Mouse (Mus musculus): ENCODE results near the gene Fat4. TPM values are rescaled to one million over a fixed set of nuclear protein-coding genes. Genes with fewer than 3 reads are reported as not detected.

Gene Fat4
- total RNA-seq, 2 experiments from 2014 or later, result 32.1 to 40.8 TPM

GRCm38 (mm10) chr3:38887381-38887991 lies 746 bp downstream of the Fat4 start:
- peak; percentile 64 to 77 for DNase-seq (ENCODE audit: extremely low spot score in 1 of 2, low spot score in 2 of 2)
- intact Hi-C loops (cut with DNase I), result loop anchor here (5.0 to 10.0 kb wide), 2 partner anchors 707 to 1235 kb away; no protein-coding TSS in a partner anchor

- peak; percentile 84 to 87 for DNase-seq (ENCODE audit: extremely low spot score in 1 of 2, low spot score in 2 of 2)
- intact Hi-C loops (cut with DNase I), result loop anchor here (5.0 to 10.0 kb wide), 2 partner anchors 707 to 1234 kb away; no protein-coding TSS in a partner anchor
Observed at GRCm38 (mm10) chr3:38888111-38888510, 1.4 kb downstream of the Fat4 start.

DNA sequence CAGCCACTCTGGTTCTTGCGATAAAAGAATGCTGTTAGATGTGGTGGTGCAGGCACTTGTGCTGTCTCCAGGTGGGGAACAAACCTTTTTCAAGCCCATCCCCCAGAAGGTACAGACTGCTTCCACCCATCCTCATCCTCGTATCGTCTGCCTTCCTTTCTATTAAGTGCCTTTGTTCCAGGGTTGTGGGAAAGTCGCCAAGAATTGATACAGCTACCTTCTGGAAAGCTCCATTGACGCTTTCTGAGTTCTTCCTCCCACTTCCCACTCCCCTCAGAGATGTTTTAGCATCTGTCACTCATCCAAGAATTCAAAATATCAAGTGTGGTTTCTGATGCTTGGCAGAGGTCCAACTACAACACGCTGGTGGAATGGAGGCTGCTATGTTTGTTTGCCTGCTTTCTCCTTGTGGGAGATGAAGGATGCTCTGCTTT lies 6.1 kb downstream of the Fat4 start:
- peak; percentile 34 to 46 for DNase-seq (ENCODE audit: extremely low spot score in 1 of 2, low spot score in 2 of 2)
- intact Hi-C loops (cut with DNase I), result no loop called here

- DNase-seq (ENCODE audit: extremely low spot score in 1 of 2, low spot score in 2 of 2), result no peak
- intact Hi-C loops (cut with DNase I), result no loop called here
Observed at GRCm38 (mm10) chr3:38900839-38901238, 14.1 kb downstream of the Fat4 start.

DNA sequence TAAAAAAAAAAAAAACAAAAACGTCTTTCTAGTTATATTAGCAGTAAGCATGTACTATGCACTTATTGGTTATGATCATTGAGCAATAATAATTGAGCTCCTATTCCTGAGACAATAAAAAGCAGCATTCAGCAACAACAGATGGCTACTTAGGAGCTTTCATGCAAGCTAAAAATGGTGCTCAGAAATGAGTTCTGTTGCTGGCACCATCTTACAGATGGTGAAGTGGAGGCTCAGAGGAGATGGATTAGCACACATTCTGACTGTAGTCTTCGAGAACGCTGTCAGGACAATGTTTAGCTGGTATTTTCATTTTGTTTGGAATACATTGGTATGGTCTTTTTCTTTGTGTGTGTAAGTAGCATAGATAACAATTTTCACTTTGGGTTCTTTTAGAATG lies 20.1 kb downstream of the Fat4 start:
- no peak for DNase-seq (ENCODE audit: extremely low spot score in 1 of 2, low spot score in 2 of 2)
- intact Hi-C loops (cut with DNase I), result no loop called here

- DNase-seq (ENCODE audit: extremely low spot score in 1 of 2, low spot score in 2 of 2), result no peak
- intact Hi-C loops (cut with DNase I), result no loop called here
Observed at GRCm38 (mm10) chr3:38907676-38908425, 21.1 kb downstream of the Fat4 start.

- no peak for DNase-seq (ENCODE audit: extremely low spot score in 1 of 2, low spot score in 2 of 2)
- intact Hi-C loops (cut with DNase I), result no loop called here
Observed at GRCm38 (mm10) chr3:38908426-38909111, 21.8 kb downstream of the Fat4 start.

DNA sequence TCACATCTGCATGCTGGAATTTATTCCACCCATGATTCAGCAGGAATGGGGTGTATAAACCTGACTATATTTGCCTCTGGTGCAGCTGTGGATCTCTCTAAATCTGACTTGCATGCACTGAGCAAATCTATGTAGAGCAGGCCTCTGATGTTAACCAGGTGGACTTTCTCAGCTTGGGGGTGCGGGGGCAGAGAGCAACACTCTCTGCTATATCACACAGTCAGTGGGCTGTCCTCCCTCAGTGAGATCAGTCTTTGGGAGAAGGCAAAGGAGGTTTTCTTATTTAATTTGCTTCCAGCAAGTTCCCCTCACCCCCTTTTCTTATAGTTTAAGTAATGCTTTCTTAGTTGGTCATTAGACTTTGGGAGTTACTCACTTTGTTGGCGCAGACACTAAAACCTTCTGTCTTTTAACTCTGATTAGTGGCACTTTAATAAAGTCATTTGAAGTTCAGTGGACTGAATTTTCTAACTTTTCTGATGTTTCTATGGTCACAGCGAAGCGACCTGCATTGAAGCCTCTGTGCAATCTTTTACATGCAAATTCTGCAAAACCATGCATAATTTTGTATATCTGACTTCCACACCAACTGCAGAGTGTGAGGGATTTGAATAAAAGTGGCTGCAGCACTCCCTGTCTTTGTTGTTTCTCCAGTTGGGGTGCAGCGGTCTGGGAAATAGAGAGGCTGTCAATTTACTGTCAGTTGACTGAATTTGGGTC lies 26.2 kb downstream of the Fat4 start:
- intact Hi-C loops (cut with DNase I), result no loop called here
- no peak for DNase-seq (ENCODE audit: extremely low spot score in 1 of 2, low spot score in 2 of 2)

- intact Hi-C loops (cut with DNase I), result no loop called here
- DNase-seq (ENCODE audit: extremely low spot score in 1 of 2, low spot score in 2 of 2), result no peak
Observed at GRCm38 (mm10) chr3:38913488-38914105, 26.9 kb downstream of the Fat4 start.

DNA sequence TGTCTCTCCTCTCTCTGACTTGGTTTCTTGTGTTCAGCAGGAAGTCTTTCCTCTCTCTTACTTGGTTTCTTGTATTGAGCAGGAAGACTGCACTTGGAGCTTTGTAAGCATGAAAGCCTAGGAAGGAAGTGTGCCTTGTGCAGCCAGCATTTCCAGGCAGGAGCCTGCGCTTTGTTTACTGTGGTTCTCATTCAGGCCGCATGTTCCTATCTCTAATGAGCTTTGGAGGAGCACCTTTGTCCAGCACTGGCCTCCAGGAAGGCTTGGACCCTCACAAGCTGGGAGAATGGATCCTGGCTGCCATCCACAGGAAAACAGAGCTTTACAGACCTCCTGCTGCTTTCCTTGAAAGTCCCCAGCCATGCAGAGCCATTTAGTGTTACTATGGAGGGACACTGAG lies 32.2 kb downstream of the Fat4 start:
- intact Hi-C loops (cut with DNase I), result no loop called here
- DNase-seq (ENCODE audit: extremely low spot score in 1 of 2, low spot score in 2 of 2), result peak; percentile 25 to 45

DNA sequence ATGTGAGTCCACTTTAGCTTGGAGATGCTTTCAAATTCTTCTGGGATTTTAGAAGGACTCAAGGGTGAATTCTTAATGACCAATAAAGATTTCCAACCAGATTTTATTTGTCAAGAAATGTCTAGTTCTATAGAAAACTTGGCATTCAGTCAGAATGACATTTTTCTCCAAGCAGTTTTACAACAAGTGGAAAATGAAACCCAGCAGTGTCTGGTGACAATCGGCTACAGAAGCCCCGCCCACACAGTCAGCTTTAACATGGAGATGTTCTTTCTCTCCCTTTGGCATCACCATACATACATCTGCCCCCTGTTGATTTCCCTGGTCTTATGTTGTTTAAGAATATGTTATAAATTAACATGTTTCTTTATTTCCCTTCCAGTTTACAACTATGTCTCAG lies 34.3 kb downstream of the Fat4 start:
- DNase-seq (ENCODE audit: extremely low spot score in 1 of 2, low spot score in 2 of 2), result peak in 1 of 2 experiments; percentile 23
- intact Hi-C loops (cut with DNase I), result no loop called here

DNA sequence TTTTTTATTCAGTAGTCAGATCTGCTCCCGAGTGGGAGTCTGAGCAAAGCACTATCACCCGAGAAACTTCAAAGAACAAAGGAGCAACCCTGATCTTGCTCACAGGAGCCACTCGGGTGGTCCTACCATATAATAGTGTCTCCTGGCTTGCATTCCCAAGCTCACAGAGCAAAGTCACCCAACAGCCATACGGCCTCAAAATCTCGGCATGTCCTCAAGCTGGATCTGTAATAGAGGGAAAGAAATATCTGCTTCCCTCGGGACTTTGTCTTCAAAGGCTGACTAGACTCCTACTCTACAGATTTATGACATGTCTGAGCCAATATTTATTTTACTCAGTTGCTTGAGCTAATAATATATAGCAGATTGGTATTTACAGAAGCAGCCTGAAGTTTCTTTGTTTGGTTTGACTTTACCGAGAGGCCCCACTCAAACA lies 36.5 kb downstream of the Fat4 start:
- intact Hi-C loops (cut with DNase I), result no loop called here
- no peak for DNase-seq (ENCODE audit: extremely low spot score in 1 of 2, low spot score in 2 of 2)

- intact Hi-C loops (cut with DNase I), result no loop called here
- no peak for DNase-seq (ENCODE audit: extremely low spot score in 1 of 2, low spot score in 2 of 2)
Observed at GRCm38 (mm10) chr3:38928076-38928686, 41.4 kb downstream of the Fat4 start.

GRCm38 (mm10) chr3:38928751-38929150 lies 42.0 kb downstream of the Fat4 start:
- DNase-seq (ENCODE audit: extremely low spot score in 1 of 2, low spot score in 2 of 2), result no peak
- intact Hi-C loops (cut with DNase I), result no loop called here

DNA sequence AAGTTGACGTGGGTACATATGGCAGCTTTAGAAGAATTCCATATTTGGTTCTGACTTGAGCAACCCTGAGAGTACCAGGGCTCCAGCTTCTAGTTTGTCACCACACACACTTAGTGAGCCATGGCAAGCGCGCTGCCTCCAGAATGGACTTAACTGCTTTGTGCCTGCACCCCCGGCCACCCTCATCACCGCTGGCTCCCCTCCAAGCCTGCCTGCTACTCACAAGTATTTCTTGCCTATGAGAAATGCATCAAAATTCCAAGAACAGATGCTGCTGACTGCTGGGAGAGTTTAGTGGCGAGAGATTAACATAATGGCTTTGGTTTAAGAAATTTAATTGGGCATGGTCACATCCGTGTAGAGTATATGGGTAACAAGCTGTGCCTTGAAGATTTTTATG lies 48.0 kb downstream of the Fat4 start:
- DNase-seq (ENCODE audit: extremely low spot score in 1 of 2, low spot score in 2 of 2), result peak; percentile 47 to 71
- intact Hi-C loops (cut with DNase I), result no loop called here

- intact Hi-C loops (cut with DNase I), result no loop called here
Observed at GRCm38 (mm10) chr3:38936485-38936884, 49.7 kb downstream of the Fat4 start.

DNA sequence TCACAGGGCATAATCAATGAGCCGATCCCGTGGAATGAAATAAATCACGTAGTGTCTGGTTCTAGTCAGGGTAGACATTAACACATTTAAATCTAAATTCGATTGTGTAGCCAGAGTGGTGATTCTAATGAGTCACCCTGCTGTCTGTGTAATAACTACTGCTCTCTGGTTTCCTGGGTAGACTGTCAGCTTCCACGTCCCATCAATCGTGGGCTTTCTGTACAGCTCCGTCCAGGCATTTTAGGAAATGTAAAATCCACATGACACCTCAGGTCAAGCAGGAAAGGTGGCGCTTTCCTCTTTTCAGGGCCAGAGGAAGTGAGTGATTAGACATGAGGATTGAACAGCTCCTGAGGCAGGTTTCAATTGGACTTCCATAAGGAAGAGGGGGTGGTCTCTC lies 50.4 kb downstream of the Fat4 start:
- no peak for DNase-seq (ENCODE audit: extremely low spot score in 1 of 2, low spot score in 2 of 2)
- intact Hi-C loops (cut with DNase I), result no loop called here

More at GRCm38 (mm10) chr3:38936485-38936884, 49.7 kb downstream of the Fat4 start:
- DNase-seq (ENCODE audit: extremely low spot score in 1 of 2, low spot score in 2 of 2), result no peak

- no peak for DNase-seq (ENCODE audit: extremely low spot score in 1 of 2, low spot score in 2 of 2)
- intact Hi-C loops (cut with DNase I), result no loop called here
Observed at GRCm38 (mm10) chr3:38938136-38938535, 51.4 kb downstream of the Fat4 start.

All from left cerebral cortex, postnatal 10 days (tissue).